Mouse (Mus musculus): Measurements from ENCODE around the gene Taf6l.

The Taf6l gene

DNA sequence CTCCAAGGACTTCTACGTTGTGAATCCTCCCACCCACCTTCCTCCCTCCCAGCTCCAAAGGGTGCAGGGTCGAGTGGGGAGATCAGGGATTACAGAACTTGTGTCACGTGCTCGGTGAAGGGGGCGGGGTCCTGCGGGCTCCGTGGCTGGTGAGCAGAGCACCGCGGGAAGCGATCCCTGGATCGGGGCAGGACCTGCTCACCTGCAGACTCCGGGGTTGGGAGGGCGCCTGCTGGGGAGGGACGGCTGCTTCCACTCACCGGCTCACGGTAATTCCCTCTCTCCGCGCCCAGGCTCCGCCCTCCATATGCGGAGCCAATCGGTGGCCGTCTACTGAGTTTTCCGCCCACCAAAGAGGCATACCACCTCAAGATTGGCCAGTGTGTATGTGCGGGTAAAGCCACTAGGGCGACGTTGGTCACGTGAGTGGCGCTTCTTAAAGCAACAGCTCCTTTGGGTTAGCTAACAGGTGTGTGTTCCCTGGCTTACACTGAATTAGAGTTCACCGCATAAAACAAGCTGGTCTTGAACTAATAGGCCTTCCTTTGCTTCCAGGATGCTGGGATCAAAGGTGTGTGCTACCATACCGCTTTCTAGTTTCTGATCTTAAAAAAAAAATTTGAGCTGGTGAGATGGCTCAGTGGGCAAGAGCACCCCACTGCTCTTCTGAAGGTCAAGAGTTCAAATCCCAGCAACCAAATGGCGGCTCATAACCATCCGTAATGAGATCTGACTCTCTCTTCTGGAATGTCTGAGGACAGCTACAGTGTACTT lies at the start of gene Taf6l:
Gene Taf6l (minus strand): TSS at position 410 of the 774 bp plus-strand sequence.
- DNase-seq (ENCODE audit: low spot score) = peak; percentile 86

DNA sequence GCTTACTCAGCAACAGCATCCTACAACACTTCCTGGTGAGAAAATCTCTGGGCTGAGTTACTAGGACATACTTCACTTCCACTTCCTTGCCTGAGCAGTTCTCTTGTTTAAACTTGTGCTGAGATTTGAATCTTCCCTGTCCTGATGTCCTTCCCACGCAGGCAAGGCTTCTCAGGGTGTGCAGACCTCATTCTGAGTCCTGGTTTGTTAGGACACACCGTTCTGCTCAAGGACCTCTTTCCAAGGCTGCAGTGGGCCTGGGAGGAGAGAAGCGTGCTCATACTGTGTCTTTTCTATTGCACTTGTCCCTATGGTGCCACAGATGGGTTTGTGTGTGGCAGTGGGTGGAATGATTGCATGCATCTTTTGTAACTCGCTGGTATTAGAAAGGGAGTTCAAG lies 46.8 kb upstream of the Taf6l start:
- no peak for DNase-seq (ENCODE audit: low spot score)

DNA sequence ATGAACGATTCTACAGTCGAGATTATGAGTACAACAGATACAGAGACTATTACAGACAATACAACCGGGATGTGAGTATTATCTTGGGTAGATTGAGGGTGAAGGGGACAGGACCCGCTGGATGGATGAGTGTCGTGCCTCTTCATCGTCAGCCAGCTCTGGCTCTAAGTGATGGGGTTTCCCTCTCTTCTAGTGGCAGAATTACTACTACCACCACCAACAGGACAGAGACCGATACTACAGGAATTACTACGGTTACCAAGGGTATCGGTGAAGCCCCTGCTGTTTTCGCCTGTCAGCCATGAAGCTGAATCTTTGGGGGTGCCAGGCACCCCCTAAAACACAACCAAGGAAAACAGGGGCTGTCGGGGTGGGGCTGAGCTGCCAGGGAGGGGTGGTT lies 45.0 kb upstream of the Taf6l start:
- DNase-seq (ENCODE audit: low spot score) = no peak

DNA sequence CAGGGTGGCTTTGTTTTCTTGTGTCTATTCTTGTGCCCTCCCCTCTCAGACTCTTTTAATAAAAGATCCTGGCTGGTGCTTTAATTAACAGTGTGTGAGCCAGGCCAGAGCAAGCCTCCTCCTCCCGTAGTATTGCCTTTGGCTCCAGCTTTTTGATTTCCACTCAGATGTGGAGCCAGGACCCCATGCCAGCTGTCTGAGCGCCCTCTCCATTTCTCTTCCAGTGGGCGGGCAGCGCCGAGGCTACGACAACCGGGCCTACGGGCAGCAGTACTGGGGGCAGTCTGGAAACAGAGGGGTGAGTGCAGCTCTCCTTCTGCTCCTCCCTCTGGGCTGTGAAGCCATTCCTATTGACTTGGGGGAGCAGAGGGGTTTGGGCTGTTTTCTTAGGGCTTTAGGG lies 44.4 kb upstream of the Taf6l start:
- DNase-seq (ENCODE audit: low spot score) = no peak

DNA sequence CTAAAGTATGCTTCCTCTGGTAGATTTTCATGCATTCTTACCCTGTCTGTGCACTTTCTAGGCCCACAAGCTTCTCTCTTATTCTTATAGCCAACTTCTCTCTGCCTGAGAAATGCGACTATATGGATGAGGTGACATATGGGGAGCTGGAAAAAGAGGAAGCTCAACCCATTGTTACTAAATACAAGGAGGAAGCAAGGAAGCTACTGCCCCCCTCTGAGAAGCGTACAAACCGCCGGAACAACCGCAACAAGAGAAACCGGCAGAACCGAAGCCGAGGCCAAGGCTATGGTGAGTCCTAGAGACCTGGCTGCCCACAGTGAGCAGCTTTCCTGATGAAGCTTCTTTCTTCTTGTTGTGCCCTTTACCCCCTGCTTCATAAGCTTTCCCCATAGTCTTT lies 43.4 kb upstream of the Taf6l start, which contains the start of gene AC129217.1:
Gene AC129217.1 (plus strand): TSS at position 114 of the 400 bp plus-strand sequence.
- DNase-seq (ENCODE audit: low spot score) = no peak

DNA sequence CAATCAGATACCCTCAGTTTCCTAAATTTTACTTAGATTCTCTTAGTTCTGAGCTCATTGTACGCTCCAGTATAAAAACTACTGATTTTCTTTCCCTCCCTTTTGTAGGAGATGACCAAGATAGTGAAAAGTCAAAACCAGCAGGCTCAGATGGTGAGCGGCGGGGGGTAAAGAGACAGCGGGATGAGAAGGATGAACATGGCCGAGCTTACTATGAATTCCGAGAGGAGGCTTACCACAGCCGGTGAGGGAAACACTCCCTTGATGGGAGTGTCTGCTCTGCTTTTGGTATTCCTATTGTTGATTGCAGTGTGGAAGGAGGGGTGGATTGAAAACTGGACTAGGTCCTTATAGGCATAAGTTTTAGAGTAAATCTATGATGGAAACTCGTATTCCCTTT lies 36.5 kb upstream of the Taf6l start:
- no peak for DNase-seq (ENCODE audit: low spot score)

DNA sequence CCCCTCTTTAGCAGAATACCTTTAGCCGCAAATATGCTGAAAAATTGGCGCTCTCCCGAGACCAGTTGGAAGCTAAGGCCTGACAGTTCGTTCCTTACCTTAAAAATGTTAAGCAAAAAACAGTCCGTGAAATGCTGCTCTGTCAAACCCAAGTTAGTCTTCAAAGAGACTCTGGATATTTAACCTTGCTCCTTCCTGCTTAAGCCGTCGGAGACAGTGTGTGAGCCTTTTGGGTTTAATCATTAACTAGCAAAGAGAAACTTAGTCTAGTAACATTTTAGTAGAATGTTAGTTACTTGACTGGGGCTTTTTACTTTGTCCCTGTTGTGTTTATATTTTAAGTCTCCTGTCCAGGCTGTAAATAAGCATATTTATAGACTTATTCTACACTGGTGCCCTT lies 34.9 kb upstream of the Taf6l start:
- DNase-seq (ENCODE audit: low spot score) = no peak

DNA sequence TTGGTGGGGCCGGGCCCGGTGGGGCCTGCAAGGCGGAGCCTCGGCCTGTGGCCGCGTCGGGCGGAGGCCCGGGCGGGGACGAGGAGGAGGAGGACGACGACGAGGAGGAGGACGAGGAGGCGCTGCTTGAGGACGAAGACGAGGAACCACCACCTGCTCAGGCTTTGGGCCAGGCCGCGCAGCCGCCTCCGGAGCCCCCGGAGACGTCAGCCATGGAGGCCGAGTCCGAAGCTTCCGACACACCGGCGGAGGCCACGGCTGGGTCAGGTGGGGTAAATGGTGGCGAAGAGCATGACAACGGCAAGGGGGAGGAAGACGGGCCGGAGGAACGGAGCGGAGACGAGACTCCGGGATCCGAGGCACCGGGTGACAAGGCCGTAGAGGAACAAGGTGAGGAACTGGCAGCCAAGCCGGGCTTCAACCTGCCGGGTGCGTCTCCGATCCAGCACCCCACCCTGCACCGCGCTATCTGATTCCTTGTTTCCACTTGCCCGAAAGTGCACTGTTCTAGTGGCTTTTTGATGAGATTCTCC lies 34.3 kb upstream of the Taf6l start:
- no peak for DNase-seq (ENCODE audit: low spot score)

DNA sequence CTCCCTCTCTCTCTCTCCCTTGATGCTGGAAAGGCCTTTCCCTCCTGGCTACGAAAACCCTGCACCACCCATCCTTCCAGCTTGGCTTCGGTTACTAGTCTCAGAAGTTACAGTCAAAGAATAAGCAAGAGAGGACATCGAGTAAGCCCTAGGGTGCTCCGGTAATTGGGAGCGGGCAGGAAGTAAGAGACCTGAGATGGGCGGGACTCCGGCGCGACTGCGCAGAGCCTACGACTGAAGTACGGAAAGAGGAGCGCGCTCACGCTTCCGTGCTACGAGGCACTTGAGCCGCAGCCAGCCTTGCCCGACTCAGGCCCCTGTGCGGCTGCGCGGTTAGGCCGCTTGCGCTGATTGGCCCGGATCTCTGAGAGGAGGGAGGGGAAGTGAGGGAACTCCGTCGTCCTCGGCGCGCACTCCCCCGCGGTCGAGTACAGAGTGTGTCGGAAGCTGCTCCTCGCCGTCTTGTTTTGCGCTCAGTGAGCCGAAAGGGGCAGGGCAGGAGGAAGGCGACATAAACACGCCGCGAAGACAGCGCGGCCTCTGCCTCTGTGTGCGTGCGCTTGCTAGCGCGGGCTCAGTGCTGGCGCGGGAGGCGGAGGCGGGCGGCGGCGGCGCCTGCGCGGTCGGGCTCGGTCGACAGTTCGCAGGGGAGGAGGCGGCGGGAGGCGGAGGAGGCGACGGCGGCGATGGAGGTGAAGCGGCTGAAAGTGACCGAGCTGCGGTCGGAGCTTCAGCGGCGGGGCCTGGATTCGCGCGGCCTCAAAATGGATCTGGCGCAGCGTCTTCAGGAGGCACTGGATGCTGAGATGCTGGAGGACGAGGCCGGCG lies 33.6 kb upstream of the Taf6l start, which contains the start of gene Hnrnpul2:
Gene Hnrnpul2 (plus strand): TSS at position 415 of the 828 bp plus-strand sequence.
- DNase-seq (ENCODE audit: low spot score) = peak; percentile 98

DNA sequence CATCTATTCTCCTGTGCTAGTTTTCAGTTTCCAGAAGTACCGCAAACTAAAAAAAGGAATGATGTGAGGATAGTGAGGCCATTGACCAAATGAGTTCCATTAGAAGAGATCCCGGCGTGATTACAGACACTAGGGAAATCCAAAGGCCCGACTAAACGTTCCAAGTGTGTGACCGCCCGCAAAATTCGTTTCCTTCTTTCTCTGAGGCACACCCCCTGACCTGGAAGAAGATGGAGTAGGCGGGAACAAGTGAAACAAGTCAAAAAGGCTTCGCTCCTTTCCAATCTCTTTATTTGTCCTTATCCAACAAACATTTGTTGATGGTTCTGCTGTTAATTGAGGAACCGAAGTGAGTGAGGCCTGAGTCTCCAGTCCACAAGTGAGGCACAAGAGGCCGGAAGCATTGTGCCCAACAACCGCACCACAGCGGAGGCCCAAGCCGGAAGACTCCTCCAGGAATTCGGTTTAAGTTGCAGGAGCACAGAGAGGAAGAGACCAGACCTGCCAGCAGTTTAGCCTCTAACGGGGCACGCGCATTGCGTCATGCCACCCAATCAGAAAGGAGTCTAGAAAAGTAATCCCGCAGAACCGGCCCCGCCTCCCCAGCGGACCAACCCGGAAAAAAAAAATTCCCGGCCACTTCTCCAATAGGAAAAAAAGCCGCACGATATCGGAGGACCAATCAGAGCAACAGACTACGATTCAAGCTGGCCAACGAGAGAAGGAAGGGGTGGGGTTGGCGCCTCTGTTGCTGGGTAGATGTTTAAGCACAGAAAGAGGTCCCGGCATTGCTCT lies 32.8 kb upstream of the Taf6l start, which contains the start of gene Ttc9c:
Gene Ttc9c (minus strand): TSS at position 533 of the 795 bp plus-strand sequence.
- DNase-seq (ENCODE audit: low spot score) = peak; percentile 94

DNA sequence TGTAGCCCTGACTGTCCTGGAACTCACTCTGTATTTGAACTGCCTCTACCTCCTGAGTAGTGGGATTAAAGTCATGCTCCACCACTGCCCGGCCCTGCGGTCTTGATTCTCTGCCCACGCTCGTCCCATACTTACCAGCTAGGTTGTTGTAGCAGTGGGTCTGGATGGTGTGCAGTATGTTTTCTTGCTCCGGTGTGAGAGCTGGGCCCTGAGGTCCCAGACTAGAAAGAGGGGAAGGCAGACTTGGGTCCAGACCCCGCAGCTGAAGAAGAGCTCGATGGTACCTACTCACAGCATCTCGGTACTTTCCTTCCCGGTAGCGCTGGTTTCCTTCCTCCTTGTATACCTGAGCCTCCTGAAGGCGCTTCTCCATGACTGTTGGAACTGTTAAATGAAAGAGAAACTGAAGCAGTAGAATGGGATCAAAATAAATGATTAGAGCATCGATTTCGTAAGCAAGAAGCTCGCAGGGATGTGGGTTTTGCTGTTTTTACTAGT lies 32.1 kb upstream of the Taf6l start:
- DNase-seq (ENCODE audit: low spot score) = no peak

DNA sequence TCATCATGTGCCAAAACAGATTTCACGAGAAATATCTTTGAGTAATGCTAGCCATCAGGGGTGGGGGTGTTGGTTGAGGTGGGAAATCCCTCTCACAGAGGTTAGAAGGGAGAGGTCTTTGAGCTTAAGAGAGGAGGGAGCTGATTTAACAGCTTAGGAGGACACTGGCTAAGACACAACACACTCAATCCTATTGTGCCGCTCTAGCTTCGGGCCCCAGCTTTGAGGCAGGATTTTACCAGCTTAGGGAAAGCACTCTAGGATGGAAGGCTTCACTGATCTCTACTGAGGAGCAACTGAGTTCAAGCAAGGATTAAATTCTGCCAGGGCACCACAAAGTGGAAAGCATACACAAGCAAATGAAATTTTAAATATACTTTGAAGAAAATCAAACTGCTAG lies 30.8 kb upstream of the Taf6l start:
- DNase-seq (ENCODE audit: low spot score) = no peak

DNA sequence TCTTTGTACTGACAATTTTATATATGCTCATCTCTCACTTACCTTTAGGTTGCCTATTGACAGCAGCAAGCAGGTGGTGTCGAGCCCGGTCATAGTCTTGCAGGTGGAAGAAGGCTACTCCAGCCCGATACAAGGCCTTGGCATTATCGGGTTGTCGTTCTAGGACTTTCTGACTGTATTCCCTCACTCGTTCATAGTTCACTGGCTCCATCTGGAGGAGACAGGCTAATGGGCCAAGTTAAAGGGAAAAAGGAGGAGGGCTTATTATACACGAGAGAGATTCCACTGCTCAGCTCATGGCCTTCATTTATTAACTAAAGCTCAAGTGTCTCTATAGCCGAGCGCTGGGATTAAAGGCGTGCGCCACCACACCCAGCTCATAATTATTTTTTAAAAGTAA lies 29.6 kb upstream of the Taf6l start:
- DNase-seq (ENCODE audit: low spot score) = no peak

DNA sequence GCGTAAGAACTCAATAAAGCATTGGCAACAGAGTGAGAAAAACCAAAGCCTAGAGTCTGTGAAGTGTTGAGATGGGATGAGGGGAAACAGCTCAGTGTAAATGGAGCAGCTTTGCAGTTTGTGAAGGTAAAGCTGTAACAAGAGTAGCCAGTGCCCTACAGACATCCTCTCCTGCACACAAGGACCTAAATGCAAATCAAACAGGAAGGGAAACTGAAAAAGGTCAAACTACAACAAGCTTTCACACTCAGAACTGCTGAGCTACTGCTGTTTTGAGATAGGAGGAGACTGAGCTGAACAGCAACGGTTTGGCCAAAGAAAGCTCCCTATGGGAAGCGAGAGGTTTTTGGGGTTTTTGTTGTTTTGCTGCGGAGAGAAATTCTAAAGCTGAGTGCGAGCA lies 20.6 kb upstream of the Taf6l start:
- no peak for DNase-seq (ENCODE audit: low spot score)

DNA sequence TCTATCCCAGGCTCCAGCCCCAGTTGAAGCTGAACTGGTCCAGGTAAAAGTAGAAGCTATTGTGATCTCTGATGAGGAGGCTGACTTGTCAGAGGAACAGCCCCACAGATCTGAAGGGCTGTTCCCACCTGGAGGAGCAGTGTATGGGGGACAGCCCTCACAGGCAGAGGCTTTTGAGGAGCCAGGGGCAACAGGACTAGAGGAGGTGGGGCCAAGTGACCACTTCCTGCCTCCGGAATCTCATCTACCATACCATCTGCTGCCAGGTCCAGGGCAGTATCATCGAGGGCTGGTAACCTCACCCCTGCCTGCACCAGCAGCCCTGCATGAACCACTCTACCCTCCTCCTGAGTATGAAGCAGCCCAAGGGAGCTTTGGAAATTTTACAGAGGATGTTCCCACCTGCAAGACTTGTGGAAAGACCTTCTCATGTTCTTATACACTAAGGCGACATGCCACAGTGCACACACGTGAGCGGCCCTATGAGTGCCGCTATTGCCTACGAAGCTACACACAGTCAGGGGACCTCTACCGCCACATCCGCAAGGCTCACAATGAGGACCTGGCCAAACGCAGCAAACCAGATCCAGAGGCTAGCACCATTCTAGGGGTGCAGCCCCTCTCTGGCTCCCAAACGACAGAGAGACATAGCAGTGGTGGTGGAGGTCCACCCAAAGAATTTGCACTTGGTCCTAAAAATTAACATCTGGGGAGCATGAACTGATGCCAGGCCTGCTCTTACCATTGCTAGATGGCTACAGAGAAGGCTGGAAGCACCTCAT lies 17.9 kb upstream of the Taf6l start:
- no peak for DNase-seq (ENCODE audit: low spot score)

DNA sequence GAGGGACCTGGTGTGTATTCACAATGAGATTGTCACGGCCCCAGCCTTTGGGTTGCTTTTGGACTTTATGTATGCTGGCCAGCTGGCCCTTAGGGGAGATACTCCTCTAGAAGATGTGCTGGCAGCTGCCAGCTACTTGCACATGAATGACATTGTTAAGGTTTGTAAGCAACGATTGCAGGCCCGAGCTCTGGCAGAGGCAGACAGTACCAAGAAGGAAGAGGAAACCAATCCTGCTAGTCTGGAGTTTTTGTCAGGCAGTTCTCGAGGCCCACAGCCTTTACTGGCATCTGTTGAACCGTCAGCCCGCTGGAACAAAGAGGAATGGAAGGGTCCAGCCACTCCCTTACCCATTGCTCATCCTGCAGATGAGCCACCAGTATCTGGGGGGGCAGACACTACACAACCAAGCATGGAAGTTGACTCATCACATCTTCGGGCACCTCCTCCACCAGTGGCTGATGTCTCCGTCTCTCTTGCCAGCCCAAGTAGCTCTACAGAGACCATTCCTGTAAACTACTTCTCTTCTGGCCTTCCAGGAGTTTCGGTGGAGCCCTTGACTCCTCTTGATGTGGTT lies 17.1 kb upstream of the Taf6l start:
- no peak for DNase-seq (ENCODE audit: low spot score)

DNA sequence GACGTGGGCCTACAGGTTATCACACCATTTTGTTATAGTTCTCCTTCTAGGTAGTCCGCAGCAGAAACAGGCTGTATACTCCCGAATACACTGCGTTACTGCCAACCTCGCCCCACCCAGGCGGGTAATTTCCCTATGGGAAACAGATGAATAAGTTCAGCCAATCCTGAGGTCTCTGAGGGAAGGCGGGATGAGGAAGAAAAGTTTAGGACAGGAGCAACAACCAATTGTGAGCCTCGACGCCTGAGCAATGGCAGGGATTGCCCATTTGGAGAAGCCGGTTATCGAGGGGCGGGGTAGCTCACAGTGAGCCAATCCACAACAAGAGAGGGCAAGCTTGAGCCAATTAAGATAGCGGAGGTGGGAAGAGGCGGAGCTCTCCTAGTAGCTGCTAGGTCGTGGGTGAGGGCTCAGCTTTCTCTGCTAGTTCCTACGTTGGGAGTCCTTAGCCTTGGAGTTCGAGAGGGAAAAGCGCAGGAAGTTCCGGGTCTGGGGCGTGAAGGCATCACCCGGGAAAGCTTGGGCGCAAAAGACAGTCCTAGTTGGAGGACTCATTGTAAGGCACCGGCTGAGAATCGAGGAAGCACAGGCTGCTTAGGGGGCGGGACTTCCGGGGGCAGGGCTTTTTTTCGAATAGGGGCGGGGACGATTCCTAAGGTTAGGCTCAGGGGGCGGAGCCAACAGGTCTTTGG lies 16.1 kb upstream of the Taf6l start, which contains the start of gene Zbtb3:
Gene Zbtb3 (plus strand): TSS at position 426 of the 692 bp plus-strand sequence.
- peak; percentile 87 for DNase-seq (ENCODE audit: low spot score)

DNA sequence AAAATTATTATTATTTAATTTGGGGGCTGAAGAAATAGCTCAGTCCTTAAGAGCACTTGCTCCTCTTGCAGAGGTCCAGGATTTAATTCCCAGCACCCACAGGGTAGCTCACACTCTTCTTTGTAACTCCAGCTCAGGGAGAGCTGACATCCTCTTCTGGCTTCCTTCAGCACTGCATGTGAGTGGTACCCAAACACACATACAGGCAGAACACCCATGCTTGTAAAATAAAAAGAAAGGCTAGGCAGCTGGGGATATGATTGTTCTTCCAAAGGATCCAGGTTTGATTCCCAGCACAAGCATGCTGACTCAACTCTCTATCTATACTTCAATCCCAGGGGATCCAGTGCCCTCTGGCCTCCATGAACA lies 12.7 kb upstream of the Taf6l start:
- DNase-seq (ENCODE audit: low spot score) = no peak

DNA sequence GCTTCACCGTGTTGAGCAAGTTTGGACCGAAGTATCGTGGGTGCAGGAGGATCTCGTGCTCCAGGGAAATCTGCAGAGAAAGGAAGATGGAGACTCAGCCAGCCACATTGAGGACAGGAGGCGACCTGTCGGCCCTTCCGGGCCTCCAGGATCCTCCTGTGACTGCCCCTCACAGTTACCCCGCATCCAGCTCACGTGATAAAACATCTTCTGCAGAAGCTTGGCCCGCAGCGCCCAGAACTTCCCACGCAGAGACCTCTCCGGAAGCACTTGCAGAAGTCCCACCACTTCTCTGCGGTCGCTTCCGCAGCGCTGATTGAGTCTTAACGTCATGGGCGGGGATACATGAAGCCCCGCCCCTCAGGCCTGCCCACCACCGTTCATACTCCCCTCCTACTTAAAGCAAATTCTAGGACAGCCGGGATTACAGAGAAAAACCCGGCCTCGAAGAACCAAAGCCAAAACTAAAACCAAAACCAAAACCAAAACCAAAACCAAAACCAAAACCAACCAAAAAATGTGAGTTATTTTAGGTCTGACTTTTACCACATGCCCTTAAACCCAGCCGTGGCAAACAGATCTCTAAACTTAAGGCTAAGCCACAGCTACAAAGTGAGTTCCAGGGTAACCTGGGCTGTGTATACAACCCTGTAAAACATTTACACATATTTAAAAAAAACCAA lies 12.2 kb upstream of the Taf6l start, which contains the start of gene Polr2g:
Gene Polr2g (minus strand): TSS at position 314 of the 683 bp plus-strand sequence.
- peak; percentile 89 for DNase-seq (ENCODE audit: low spot score)
